Mouse (Mus musculus): Measurements from ENCODE around the gene Rab6a.

Rab6a gene

DNA sequence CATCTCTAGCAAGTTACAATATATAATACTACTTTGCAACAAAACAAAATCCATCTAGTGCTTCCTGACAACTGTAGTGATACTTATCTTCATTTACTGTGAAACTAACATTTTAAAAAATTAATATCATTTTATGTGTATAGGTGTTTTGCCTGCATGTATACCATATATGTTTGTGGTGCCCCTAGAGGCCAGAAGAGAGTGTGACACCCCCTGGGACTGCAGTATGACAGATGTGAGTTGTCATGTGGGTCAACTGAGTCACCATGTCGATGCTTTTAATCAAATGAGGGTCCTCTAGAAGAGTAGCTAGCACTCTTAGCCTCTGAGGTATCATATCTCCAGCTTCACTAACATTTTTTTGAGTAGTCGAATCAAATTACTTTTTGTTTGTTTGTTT is 15.1 kb downstream of the Rab6a start:
- no peak for DNase-seq (ENCODE audit: low spot score in 2 of 2)

DNA sequence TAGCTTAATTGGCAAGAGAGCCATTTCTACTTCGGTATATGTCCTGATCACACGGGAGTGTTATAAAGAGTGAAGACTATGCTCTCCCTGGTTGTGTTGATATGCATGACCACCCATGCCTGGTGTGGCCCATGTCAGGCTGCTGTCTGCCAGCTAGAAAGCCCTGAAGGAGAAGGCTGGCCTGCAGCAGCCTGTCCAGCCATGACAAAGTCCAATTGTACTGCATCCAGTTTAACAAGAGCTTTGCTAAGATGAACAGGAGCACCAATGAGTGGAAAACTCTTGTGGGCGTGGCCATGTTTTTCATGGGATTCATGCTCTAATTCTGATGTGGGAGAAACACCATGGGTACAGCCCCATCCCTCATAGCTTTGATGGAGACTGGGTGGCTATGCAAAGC is 17.3 kb downstream of the Rab6a start:
- no peak for DNase-seq (ENCODE audit: low spot score in 2 of 2)

- no peak for DNase-seq (ENCODE audit: low spot score in 2 of 2)
These were observed 30.4 kb downstream of the Rab6a start for GRCm38 (mm10) chr7:100637657-100638056.

DNA sequence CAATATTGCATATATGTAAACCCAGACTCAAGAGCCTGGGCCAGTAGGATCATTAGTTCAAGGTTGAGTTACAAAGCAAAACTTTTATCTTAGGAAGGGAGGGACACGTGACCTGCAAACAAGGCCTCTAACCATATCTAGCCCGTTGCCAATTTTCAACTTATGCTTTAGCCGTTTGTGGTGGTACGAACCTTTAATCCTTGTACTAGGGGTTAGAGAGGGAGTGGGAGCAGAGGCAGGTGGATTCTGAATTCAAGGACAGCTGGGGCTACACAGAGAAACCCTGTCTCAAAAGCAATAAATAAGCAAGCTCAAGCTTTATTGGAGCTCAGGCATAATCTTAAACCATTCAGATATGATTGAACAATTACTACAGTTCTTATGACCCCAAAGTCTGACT is 35.2 kb downstream of the Rab6a start:
- DNase-seq (ENCODE audit: low spot score in 2 of 2), result no peak

- peak; percentile 30 to 52 for DNase-seq (ENCODE audit: low spot score in 2 of 2)
These were observed 37.9 kb downstream of the Rab6a start for GRCm38 (mm10) chr7:100645147-100645546.

GRCm38 (mm10) chr7:100649095-100649494 is 41.9 kb downstream of the Rab6a start:
- no peak for DNase-seq (ENCODE audit: low spot score in 2 of 2)

DNA sequence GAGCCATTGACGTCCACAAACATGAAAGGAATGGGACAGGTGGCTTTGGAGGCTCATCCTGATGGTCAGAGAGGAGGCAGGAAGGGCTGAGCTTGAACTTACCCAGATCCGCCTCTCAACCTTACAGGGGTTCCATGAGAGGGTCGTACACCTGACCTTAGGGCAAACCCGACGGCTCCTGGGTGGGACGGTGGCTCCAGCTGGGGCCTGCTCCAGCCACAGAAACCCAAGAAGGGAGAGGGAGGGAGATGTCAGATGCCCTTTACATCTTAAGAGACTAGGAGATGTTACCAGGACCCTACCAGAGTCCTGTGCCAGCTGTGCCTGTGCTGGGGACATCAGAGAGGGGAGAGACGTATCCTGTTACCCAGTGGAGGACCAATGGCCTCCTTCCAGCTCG is 42.6 kb downstream of the Rab6a start:
- no peak for DNase-seq (ENCODE audit: low spot score in 2 of 2)

GRCm38 (mm10) chr7:100650421-100650820 is 43.2 kb downstream of the Rab6a start:
- DNase-seq (ENCODE audit: low spot score in 2 of 2), result no peak

GRCm38 (mm10) chr7:100651011-100651410 is 43.8 kb downstream of the Rab6a start:
- no peak for DNase-seq (ENCODE audit: low spot score in 2 of 2)

- no peak for DNase-seq (ENCODE audit: low spot score in 2 of 2)
These were observed 46.5 kb downstream of the Rab6a start for GRCm38 (mm10) chr7:100653480-100654266.

- DNase-seq (ENCODE audit: low spot score in 2 of 2), result no peak
These were observed 47.2 kb downstream of the Rab6a start for GRCm38 (mm10) chr7:100654441-100654840.

- DNase-seq (ENCODE audit: low spot score in 2 of 2), result no peak
These were observed 49.5 kb downstream of the Rab6a start for GRCm38 (mm10) chr7:100656739-100657138.

DNA sequence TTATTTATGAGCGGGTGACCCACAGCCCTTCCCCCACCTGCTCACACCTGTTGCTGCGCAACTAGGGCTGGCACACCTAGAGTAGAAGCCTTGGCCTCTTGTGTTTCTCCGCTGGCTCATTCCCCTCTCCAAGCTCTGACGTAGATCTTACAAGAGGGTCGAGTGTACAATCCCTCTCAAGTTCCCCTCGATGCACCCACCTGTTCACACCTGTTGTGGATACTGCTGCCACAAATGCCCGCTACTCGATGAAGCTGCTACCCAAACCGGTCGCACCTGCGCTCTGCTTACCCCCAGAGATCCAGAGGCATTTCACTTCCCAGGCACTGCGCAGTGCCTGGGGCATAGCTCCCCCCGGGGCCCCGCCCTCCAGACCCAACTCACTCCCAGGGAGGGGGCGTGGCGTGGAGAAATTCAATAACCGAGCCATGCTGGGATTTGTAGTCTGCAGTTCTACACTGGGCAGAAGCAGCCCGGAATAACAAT is 50.9 kb downstream of the Rab6a start:
- no peak for DNase-seq (ENCODE audit: low spot score in 2 of 2)

- no peak for DNase-seq (ENCODE audit: low spot score in 2 of 2)
These were observed 54.1 kb downstream of the Rab6a start for GRCm38 (mm10) chr7:100661264-100661663.

DNA sequence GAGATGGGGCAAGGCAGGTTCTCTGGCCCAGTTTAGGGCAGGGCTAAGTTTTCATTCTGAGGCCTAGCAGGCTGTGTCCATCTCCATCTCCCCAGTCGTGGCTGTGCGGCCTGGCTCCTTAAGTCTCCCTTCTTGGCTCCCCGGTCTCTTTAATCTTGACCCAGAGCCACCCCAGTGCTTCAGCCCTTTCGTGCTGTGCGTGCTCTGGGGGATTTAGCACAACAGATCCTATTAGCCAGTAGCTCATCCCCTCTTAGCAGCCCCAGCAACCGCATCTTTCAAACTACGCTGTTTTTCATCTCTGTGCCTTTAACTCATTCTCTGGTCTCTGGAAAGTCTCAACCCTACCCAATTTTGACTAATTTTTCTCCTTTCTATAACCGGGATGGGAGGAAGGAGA is 55.0 kb downstream of the Rab6a start, which contains the start of gene Plekhb1:
TSS of gene Plekhb1 (minus strand) at position 184 of the 400 bp plus-strand sequence.
- no peak for DNase-seq (ENCODE audit: low spot score in 2 of 2)

- DNase-seq (ENCODE audit: low spot score in 2 of 2), result peak; percentile 90 to 92
These were observed 56.0 kb downstream of the Rab6a start for GRCm38 (mm10) chr7:100663190-100663589.

- DNase-seq (ENCODE audit: low spot score in 2 of 2), result no peak
These were observed 56.6 kb downstream of the Rab6a start for GRCm38 (mm10) chr7:100663729-100664304.

GRCm38 (mm10) chr7:100670646-100671045 is 63.4 kb downstream of the Rab6a start:
- no peak for DNase-seq (ENCODE audit: low spot score in 2 of 2)

DNA sequence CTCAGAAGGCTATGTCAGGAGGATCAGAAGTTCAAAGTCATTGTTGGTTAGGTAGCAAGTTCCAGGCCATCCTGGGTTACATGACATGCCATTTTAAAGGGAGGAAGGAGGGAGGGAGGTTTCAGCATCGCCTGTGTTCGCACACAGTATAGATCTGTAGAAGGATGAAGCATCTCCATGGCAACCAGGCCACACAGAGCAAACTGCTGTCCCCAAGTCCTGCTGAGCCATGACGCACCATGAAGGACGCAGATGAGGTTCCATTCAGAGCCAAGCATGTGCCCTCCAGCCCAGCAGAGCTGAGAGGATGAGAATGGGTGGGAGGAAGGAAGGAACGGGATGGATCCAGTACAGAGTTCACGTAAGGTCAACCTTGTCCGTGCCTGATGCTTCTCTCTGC is 66.2 kb downstream of the Rab6a start:
- no peak for DNase-seq (ENCODE audit: low spot score in 2 of 2)

DNA sequence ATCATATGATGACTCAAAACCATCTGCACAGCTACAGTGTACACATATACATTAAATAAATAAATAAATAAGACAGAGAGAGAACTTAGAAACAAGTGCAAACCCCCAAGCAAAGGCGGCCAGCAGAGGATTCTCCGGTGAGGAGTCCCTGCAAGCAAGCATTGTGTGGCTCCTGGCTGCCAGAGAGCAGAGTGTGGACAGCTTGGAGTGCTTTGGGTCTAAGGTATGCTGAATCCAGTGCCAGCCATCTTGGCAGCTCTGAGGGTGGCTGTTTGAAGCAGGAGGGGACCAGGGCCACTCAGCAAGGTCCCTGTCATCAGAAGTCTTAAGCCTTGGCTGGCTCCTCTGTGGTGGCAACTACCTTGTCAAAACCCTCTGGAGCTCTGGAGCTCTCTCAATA is 67.7 kb downstream of the Rab6a start:
- peak in 1 of 2 experiments; percentile 18 for DNase-seq (ENCODE audit: low spot score in 2 of 2)

GRCm38 (mm10) chr7:100678052-100678451 is 70.8 kb downstream of the Rab6a start:
- DNase-seq (ENCODE audit: low spot score in 2 of 2), result no peak

GRCm38 (mm10) chr7:100678948-100679880 is 72.0 kb downstream of the Rab6a start:
- DNase-seq (ENCODE audit: low spot score in 2 of 2), result no peak

Data from heart, adult 9 months (tissue).